Mouse (Mus musculus) embryonic fibroblast, embryonic 13.5 days (primary cell): ENCODE results near the gene Irf4.

Experiments used
- CTCF ChIP-seq: IDR thresholded peaks from 2 replicates; pipeline ENCODE4 v1.5.1; 2011; ENCODE audit warnings: mild to moderate bottlenecking, control low read depth, low read length, moderate library complexity, borderline replicate concordance; ENCODE audit not compliant: insufficient read depth
- POLR2A ChIP-seq: IDR thresholded peaks from 2 replicates; pipeline ENCODE4 v1.6.1; 2011; ENCODE audit warnings: low read depth, mild to moderate bottlenecking, control low read depth, low read length, moderate library complexity

DNA sequence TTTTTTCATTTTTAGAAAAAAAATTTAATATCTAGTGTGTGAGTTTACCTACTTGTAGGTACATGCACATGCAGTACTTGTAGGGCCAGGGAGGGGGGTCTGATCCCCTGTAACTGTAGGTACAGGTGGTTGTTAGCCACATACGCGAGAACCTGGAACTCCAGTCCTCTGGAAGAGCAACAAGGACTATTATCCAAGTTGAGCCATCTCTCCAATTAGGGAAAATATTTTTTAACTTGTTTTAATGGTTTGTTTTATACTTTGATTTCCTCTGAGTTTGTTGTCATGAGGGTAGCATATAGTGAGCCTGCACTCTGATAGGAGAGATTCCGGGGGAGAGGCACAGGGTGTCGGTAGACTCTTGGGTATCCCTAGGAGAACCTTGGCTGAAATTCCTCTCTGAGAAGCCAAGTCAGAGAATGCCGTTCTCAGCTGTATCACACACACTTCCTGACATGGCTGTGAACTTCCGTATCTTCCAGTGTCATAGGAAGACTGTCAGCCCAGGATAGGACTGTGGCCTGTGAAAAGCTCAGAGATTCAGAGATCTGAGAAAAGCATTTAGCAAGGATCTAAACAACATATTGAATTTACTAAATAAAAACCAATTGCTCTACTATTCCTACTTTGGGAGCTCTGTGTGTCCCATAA, 18.6 kb downstream of the Irf4 start:
- TF ChIP-seq POLR2A (no peak), CTCF (no peak)
